Mouse (Mus musculus): ENCODE data around the gene Synpo2l. TPM values are rescaled to one million over a fixed set of nuclear protein-coding genes. Genes with fewer than 3 reads are reported as not detected.

Synpo2l gene
- polyA plus RNA-seq, 1 experiment: not detected

DNA sequence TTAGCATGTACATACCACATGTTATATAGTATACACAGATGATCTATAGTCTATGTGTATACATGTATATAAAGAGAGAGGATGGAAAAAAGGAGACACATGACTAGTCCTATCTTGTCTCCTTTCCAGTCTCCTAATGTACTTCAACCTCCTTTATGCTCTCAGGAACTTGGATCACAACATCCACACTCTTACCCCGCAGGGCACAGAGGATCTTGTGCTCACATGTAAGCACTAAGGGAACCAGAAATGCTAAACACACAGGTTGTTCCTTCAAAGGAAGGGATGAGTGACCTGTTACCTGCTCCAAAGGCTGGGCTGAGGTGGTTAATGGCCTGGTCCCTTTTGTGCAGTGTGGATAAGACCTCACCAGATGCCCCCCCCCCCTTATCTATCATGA is 55.3 kb downstream of the Synpo2l start:
- Histone ChIP-seq H3K4me3 (ENCODE audit: insufficient read depth, low read length) (no peak overlapping the region), H3K4me1 (ENCODE audit: control insufficient read depth, insufficient read depth, low read length) (no peaks in the 10 kb centered on the region; the same call in 1 of the 2 replicates), H3K27ac (ENCODE audit: insufficient read depth, low read depth, low read length) (no peak overlapping the region)
- TF ChIP-seq POLR2A (IDR thresholded peaks at IDR 0.05; ENCODE audit: borderline replicate concordance, low read depth, low read length): no peak
- no peak for TF ChIP-seq CTCF (IDR thresholded peaks at IDR 0.05; ENCODE audit: low read depth, low read length)

GRCm38 (mm10) chr14:20610146-20610545 is 58.0 kb downstream of the Synpo2l start:
- Histone ChIP-seq H3K27ac (ENCODE audit: insufficient read depth, low read depth, low read length) (no peak overlapping the region), H3K4me1 (ENCODE audit: control insufficient read depth, insufficient read depth, low read length) (peaks cover 9% of the 10 kb centered on the region), H3K4me3 (ENCODE audit: insufficient read depth, low read length) (no peak overlapping the region)
- TF ChIP-seq POLR2A (IDR thresholded peaks at IDR 0.05; ENCODE audit: borderline replicate concordance, low read depth, low read length): no peak
- no peak for TF ChIP-seq CTCF (IDR thresholded peaks at IDR 0.05; ENCODE audit: low read depth, low read length)

DNA sequence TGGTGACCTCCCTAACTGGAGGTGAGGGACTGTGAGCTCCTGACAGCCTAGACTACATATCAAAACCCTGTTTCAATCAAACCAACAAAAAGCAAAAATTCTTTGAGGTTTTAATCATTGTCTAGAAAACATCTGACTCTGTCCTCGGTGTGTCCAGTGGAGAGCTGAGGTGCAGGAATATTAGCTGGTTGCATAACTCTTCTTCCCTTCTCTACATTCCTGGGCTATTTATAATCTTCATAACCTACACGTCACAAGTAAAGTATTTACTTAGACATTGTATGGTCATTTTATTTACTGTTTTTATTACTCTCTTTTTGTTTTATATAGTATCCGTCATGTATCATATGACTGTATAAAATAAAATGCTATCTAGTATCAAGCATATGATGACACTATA is 58.6 kb downstream of the Synpo2l start:
- Histone ChIP-seq H3K4me1 (ENCODE audit: control insufficient read depth, insufficient read depth, low read length) (peaks cover 9% of the 10 kb centered on the region), H3K27ac (ENCODE audit: insufficient read depth, low read depth, low read length) (no peak overlapping the region), H3K4me3 (ENCODE audit: insufficient read depth, low read length) (no peak overlapping the region)
- TF ChIP-seq POLR2A (IDR thresholded peaks at IDR 0.05; ENCODE audit: borderline replicate concordance, low read depth, low read length) (no peak), CTCF (IDR thresholded peaks at IDR 0.05; ENCODE audit: low read depth, low read length) (no peak)

Other genes starting within 250 kb of the Synpo2l start
- gene Cfap70, start 216.1 kb downstream of the Synpo2l start, polyA plus RNA-seq (2012; ENCODE audit: insufficient read depth, insufficient read length, missing spikeins): not detected in 2 replicates
- 140 and 141 TPM in 2 replicates for gene Anxa7, start 188.2 kb downstream of the Synpo2l start, polyA plus RNA-seq (2012; ENCODE audit: insufficient read depth, insufficient read length, missing spikeins)
- 1.9 and 2.4 TPM in 2 replicates for gene Mss51, start 171.5 kb downstream of the Synpo2l start, polyA plus RNA-seq (2012; ENCODE audit: insufficient read depth, insufficient read length, missing spikeins)
- 52.1 and 56.8 TPM in 2 replicates for gene Ppp3cb, start 121.8 kb downstream of the Synpo2l start, polyA plus RNA-seq (2012; ENCODE audit: insufficient read depth, insufficient read length, missing spikeins)
- 2.9 and 3.4 TPM in 2 replicates for gene Usp54, start 27.3 kb downstream of the Synpo2l start, polyA plus RNA-seq (2012; ENCODE audit: insufficient read depth, insufficient read length, missing spikeins)
- gene Myoz1, start 11.8 kb downstream of the Synpo2l start, polyA plus RNA-seq (2012; ENCODE audit: insufficient read depth, insufficient read length, missing spikeins): 2.4 and 5.1 TPM in 2 replicates
- gene Sec24c, start 6.0 kb upstream of the Synpo2l start, polyA plus RNA-seq (2012; ENCODE audit: insufficient read depth, insufficient read length, missing spikeins): 64.1 and 73.0 TPM in 2 replicates
- 18.5 and 19.0 TPM in 2 replicates for gene Fut11, start 26.6 kb upstream of the Synpo2l start, polyA plus RNA-seq (2012; ENCODE audit: insufficient read depth, insufficient read length, missing spikeins)
- gene Chchd1, start 34.7 kb upstream of the Synpo2l start, polyA plus RNA-seq (2012; ENCODE audit: insufficient read depth, insufficient read length, missing spikeins): 70.7 and 91.5 TPM in 2 replicates
- gene Zswim8, start 39.2 kb upstream of the Synpo2l start, polyA plus RNA-seq (2012; ENCODE audit: insufficient read depth, insufficient read length, missing spikeins): 85.9 and 94.2 TPM in 2 replicates
- gene Ndst2, start 66.2 kb upstream of the Synpo2l start, polyA plus RNA-seq (2012; ENCODE audit: insufficient read depth, insufficient read length, missing spikeins): 60.1 and 63.9 TPM in 2 replicates
- gene Camk2g, start 125.7 kb upstream of the Synpo2l start, polyA plus RNA-seq (2012; ENCODE audit: insufficient read depth, insufficient read length, missing spikeins): 18.2 and 24.6 TPM in 2 replicates
- gene Plau, start 168.3 kb upstream of the Synpo2l start, polyA plus RNA-seq (2012; ENCODE audit: insufficient read depth, insufficient read length, missing spikeins): 16.7 and 18.6 TPM in 2 replicates